Mouse (Mus musculus) spleen, adult 2 months (tissue): ENCODE measurements around the gene Cox14.
"Not testable (repeated sequence)": the region's sequence is repeated elsewhere in the genome, so short reads cannot be mapped to it uniquely, and the experiment has no call there.

Experiments used
- CTCF ChIP-seq: fragments of 200-500 bp; IDR thresholded peaks from 2 replicates; pipeline ENCODE4 v1.5.1; 2011; ENCODE audit warnings: mild to moderate bottlenecking, inconsistent platforms; ENCODE audit not compliant: insufficient read depth, insufficient read length, insufficient replicate concordance; ENCODE audit errors: extremely low read depth
- POLR2A ChIP-seq: fragments of 200-500 bp; IDR thresholded peaks from 2 replicates; pipeline ENCODE4 v1.6.1; 2011; ENCODE audit warnings: low read depth, low read length, inconsistent platforms

DNA sequence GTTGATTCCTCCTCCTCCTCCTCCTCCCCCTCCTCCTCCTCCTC is 47.3 kb downstream of the Cox14 start, which contains the start of gene Cers5:
- TF ChIP-seq CTCF, POLR2A: not testable (repeated sequence)
